Mouse (Mus musculus) bone marrow, adult 2 months (tissue): ENCODE results near the gene Atg2a.

Source experiments
- CTCF ChIP-seq: fragments of 200-500 bp; IDR thresholded peaks from 2 replicates; pipeline ENCODE4 v1.5.1; 2011; ENCODE audit warnings: low read length, control low read depth; ENCODE audit not compliant: control insufficient read depth, insufficient read depth
- POLR2A ChIP-seq: fragments of 200-500 bp; IDR thresholded peaks from 2 replicates; pipeline ENCODE4 v1.6.1; 2011; ENCODE audit warnings: low read depth, mild to moderate bottlenecking, control low read depth, low read length, borderline replicate concordance; ENCODE audit not compliant: control insufficient read depth

DNA sequence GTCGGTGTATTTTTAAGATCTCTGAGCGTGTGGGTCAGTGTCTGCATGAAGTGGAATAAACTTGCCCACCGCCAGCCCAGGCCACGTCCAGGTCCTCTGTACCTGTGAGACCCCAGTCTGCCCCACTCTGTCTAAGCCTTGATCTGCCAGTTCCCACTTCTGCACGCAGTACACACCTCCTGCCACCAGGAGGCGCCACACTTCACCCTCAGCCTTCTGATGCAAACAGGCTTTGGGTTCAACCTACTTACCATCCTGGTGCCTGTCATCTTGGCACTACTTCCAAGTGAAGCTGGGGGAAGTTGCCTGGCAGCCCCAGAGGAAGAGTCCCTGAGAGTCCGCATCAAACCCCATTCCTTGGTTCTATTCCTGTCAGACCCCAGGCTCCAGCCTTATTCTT lies 20.8 kb downstream of the Atg2a start:
- no peak for TF ChIP-seq POLR2A
- TF ChIP-seq CTCF: peak; percentile 98
